Mouse (Mus musculus): ENCODE measurements around the gene Entpd6.

The Entpd6 gene

DNA sequence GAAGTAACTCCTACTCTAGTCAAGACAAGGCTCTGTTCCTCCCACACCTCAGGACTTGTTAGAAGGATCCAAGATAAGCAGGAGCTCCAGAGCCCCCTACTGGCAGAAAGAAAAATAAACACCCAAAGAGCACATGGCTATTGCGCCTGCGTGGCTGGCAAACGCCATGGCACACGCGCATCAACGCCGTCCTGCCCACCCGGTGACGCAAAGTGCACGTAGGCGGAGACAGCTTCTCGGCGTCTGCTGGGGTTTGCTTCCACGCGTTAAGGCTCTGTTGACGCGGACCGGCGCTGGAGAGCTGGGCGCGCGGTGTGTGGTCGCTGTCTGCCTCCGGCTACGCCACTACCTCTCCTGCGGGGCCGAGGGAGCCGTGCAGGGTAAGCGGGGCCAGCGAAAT lies at the start of gene Entpd6:
Gene Entpd6 (plus strand): TSS at position 189 of the 400 bp plus-strand sequence.
- DNase-seq (ENCODE audit: extremely low spot score, low read depth, low spot score): peak; percentile 98

DNA sequence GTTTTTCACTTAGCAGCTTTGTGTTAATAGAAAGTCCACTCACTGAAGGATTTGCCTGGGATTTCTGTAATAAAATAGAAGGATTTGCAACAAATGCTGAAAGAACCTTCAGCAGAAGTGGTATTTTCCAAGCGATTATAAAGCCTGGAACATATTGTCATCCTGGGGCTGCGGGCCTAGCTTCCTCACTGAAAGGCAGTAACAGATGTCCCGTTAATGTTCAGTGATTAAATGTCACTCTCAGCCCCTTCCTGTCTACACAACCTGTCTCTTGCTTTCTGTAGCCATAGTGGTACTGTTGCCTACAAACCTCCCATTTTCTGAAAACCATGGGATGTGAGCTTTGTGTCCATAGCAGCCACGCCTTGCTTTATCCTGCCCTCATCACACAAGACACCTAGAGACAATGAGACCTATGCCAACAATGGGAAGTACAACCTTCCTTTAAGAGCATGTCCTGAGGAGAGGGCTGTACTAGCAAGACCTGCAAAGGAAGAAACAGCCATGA lies 36.6 kb upstream of the Entpd6 start:
- no peak for DNase-seq (ENCODE audit: extremely low spot score, low read depth, low spot score)

DNA sequence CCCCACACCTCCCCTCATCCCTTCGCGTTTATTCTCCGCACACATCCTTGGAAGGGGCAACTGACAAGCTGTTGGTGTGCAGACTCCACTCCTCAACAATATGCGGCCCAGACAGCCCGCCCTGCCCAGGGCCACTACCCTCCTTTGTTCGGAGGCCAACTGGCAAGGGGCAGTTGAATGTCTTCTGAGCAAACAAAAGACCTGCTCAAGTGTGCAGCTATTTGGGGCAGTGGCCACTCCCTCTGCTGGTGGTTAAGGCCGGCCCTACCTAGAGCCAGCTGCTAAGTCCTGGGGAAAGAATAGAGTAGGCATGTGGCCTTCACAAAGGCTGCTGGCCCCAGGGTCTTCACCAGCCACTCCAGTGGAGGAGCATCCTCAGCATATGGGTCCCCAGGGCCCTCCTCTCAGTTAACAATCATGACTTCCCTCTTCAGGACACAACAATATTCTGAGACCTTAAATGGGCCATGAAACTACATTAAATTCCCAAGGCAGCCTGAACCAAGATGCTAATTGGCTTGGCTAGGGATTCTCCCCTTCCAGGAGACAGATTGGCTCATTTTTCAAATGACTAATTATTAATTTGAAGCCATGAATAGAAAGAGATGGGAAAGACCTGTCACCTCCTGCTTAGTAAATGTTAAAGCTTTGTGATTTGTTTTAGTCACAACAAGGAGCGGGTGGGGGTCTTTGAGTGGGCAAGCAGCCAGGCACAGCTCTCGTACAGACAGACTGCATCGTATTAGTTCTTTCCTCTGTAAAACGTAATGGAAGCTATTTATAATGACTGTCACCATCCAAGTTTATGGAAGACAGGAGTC lies 12.9 kb upstream of the Entpd6 start:
- DNase-seq (ENCODE audit: extremely low spot score, low read depth, low spot score): no peak

DNA sequence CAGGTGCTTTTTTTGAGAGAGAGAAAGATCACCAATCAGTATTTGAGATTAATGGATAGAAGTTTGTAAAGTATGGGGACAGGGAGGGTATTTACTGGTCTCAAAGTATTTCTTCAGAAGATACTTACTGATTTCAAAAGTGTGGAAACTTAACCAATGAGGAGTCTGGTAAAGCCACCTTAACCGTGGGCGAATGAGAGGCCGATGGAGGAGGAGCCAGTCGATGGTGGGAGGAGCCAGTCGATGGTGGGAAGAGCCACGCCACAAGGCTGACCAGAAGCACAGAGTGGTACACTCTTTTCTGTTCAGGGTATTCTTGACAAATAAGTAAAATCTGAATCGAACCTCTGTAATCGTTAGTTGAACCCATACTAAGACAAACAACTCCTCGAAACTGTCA lies 11.0 kb upstream of the Entpd6 start:
- no peak for DNase-seq (ENCODE audit: extremely low spot score, low read depth, low spot score)

DNA sequence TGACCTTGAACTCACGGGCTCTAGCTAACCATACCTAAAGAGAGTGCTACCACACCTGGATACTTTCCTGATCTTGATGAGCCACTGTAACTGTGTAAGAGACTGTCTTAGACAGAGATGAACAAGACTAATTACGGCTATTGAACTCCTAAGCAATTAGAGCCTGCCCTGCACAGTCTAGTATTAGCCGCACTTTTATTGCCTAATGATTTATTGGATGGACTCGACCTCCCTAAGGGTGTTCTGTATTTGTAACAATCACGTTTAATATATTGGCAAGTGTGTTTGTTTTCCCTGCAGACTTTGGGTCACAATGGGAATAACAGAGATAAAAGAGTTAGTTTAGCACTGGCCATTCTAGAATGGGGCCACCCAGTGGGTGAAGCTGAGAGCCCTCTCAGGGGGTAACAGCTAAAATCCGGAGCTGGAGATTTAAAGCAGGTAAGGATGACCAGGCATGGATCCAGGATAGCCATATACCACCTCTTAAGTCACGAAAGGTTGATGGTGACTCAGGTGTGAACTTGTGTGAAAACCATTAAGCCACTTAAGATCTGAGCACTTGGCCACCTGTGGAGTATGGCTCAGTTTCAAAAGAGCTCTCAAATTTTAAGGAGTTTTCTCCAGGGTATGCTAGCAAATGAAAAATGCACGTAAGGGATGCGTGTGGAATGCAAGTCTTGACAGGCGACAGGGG lies 8.5 kb upstream of the Entpd6 start:
- DNase-seq (ENCODE audit: extremely low spot score, low read depth, low spot score): no peak

DNA sequence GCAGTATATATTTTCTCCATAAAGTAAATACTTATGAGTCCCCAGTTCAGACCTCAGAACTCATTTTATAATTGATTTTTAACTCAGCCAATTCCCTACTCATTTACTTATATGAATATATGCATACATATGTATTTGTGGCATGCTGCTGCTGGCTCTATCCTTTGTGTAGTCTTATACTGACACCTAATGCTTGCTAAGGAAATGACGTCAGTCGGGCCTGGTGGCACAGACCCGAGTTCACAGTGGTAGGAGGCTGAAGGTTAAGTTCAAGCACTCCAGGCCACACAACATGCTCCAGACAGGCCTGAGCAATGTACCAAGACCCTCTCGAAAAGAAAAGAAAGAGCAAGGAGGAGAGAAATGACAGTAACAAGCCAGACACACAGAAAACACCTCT lies 7.4 kb upstream of the Entpd6 start:
- no peak for DNase-seq (ENCODE audit: extremely low spot score, low read depth, low spot score)

DNA sequence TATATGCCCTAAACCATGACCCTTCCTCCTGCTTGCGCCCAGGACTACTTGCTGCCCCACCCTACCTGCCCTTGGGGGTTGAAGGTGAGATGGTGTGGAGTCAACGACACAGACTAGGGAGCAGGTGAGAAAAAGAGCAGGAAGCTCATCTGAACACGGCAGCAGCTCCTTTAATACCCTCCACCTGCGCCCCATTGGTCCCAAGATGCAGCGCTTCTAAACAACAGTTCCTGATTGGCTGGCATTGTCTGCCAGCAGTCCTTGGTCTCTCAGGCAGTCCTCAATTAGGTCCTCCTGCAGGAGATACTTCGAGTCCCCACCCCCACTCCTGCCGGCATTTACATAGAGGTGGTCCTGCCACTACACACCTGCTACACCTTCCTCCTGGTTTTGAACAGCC lies 3.8 kb upstream of the Entpd6 start:
- DNase-seq (ENCODE audit: extremely low spot score, low read depth, low spot score): no peak

DNA sequence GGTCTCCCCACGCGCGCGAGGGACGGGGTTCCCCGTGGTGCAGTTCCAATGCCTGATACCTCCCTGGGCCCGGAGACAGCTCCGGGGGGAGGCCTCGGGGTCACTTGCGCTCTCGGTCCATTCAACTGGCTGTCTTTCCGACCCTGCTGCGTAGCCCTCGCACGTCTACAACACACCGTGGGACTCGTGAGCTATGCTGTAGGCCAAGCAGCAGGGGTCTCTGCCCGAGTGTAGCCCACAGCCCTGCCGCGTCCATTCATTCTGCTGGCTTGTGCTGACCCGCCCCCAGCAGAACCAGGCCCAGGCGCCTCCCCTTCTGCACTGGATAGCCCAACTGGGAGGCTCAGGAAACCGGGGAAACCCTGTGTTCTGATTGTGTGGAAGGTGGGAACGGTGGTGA lies 441 bp downstream of the Entpd6 start:
- no peak for DNase-seq (ENCODE audit: extremely low spot score, low read depth, low spot score)

DNA sequence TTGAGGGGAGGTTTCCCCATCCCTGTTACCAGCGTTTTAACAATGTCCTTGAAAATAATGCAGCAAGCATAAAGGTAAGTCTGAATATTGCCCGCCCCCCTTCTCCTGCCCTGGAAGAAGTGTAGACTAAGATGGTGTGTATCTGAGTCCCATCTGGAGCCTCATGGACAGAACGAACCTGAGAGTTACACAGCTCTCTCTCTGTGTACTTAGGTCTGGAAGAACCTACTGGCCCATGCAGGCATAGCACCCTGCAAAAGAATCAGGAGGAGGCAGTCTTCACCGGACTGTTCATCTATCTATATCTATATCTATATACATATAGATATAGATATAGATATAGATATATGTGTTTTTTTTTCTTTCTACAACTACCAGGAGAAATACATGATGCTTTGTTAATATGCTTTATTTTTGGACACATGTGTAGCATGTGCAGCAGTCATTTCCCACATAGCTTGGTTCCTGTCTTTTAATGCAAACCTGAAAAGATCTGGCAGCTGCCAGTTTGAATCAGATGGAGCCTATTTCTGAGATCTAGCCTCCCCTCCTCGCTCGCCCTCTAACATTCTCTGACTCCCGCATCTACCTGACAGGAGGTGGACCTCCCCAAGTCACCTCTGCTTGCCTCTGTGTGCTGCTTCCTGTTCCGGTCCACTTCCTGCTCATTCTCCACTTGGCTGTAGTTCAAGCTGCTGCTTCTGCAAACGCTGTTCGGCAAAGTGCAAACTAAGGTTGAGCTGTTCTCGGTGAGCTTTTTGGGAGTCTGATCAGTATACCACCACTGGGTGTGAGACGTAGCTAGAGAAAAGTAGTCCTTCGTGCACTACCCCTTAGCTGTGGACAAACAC lies 1.5 kb downstream of the Entpd6 start:
- DNase-seq (ENCODE audit: extremely low spot score, low read depth, low spot score): no peak

DNA sequence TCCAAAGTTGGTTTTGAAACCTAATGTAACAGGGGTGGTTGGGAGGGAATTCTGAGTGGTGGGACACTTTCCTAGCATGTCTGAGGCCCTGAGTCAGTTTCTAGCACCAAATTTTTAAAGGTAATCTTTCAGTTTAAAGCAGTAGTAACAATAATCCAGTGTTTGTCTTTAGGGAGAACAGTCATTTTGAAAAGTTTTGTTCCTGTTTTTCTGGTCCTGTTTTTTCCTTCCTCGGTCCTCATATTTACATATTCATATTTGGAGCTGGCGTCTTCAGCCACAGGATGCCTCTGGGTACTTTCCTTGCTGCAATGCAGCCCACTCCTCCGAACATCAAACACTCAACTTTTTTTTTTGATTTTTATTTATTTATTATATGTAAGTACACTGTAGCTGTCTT lies 6.2 kb downstream of the Entpd6 start:
- DNase-seq (ENCODE audit: extremely low spot score, low read depth, low spot score): no peak

DNA sequence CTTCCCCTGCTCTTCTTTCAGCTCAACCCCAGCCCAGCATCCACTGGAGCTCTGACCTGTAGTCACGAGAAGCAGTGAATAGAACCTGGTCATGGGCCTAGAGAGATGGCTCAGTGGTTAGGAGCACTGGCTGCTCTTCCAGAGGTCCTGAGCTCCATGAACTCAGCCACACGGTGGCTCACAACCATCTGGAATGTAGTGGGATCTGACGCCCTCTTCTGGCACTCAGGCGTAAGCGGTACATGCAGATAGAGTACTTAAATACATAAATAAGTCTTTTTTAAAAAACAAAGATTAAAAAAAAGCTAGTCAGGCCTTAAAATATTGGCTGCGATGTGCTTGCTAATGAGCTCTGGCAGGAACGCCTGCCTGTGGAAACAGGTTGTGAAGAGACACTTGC lies 12.6 kb downstream of the Entpd6 start:
- DNase-seq (ENCODE audit: extremely low spot score, low read depth, low spot score): no peak

DNA sequence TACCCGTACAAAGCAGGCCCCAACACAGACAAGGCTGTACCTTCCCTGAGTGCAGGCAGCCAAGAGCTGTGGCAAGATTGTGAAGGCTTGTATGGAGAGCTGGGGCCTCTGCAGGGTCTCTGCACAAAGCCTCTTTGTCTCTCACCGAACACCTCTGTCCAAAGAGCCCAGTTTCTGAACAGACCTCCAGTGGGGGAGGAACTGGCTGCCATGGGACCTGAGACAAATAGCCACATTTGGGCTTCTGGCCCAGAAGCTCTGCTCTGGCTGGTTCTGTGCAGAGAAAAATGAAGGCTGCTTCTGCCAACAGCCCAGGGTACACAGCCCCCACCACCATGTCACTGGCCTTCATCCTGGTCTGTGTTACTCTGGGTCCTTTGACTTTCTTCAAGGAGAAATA lies 16.8 kb downstream of the Entpd6 start:
- no peak for DNase-seq (ENCODE audit: extremely low spot score, low read depth, low spot score)

DNA sequence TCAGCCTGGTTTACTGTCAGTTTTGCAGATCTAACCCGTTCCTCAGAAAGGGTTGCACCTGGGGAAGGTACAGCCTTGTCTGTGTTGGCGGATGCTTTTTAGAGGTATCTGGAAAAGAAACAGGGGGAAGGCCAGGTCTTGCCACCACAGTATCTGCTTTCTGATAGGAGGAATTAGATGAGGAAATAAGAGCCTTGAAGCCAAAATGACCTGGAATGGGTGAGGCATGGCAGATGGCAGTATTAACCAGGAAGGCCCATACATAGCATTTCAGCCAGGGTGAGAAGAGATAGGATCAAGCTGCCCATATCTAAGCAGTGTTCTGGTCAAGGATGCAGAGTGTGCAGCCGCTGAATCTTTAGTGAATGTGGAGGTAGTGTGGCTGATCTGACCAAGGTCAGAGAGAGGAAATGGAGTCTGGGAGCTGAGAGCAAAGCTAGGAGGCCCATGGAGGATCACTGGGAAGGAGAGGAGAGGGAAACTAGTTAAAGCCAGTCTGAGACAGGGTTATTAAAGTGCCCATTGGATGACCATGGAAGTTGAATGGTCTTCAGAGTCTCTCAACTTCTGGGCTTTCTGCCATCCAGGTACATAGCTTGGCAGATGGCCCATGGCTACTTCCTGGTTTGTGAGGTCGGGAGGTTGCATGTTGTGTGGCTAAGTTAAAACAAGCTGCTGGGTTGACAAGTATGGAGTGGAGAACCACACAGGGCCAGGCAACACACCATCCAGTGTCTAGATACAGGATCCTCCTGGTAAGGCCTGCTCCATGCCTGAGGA lies 17.4 kb downstream of the Entpd6 start:
- no peak for DNase-seq (ENCODE audit: extremely low spot score, low read depth, low spot score)

DNA sequence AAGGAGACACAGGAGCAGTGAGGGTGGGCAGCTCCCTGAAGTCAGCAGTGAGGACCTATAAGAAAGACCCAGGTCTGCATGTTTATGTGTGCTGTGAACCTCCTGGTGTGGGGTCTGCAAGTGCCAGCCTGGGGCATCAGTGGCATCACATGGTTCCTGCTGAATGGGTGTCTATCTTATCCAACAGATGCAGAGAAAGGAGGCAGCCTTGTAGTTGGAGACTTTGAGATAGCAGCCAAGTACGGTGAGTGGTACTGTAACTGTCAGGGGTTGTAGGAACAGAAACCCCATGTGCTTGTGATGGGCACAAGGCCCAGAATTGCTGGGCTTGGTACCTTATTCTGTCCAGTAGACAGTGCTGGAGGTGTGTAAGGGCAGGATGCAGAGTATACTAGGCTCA lies 19.8 kb downstream of the Entpd6 start:
- DNase-seq (ENCODE audit: extremely low spot score, low read depth, low spot score): no peak

DNA sequence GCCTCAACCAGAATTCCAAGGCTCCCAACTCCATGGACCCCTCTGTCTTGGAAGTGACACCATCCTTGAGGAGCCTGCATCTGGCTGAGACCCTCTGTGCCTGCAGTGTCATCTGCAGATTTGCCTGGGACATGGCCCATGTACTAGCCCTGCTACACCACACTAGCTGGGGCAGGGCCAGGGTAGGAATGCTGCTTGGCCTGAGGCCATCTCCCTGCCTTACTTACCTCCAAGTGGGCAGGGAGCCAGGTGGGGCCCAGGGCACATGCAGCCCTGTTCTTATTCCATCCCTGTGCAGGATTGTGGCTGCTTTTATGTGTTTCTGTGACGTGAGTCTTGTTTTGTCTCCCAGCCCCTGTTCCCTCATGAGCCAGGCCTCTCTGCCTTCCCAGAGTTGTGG lies 21.9 kb downstream of the Entpd6 start:
- no peak for DNase-seq (ENCODE audit: extremely low spot score, low read depth, low spot score)

DNA sequence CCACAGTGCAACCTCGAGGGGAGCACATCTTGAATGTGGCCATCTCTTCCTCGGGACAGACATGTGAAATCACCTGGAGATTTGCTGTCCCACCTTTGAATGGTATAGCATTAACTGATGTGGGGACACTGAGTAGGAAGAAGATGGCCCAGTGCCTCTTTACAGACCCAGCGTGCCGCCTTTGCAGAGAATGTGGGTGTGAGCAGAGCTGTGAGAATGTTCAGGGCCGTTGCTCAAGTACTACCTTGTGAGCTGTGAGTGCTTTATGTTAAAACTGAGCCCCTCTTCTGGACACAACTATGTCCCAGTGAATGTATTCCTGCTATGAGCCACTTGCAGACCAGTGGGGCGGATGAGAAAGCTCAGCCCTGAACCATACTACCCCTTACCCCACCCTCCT lies 22.3 kb downstream of the Entpd6 start:
- no peak for DNase-seq (ENCODE audit: extremely low spot score, low read depth, low spot score)

DNA sequence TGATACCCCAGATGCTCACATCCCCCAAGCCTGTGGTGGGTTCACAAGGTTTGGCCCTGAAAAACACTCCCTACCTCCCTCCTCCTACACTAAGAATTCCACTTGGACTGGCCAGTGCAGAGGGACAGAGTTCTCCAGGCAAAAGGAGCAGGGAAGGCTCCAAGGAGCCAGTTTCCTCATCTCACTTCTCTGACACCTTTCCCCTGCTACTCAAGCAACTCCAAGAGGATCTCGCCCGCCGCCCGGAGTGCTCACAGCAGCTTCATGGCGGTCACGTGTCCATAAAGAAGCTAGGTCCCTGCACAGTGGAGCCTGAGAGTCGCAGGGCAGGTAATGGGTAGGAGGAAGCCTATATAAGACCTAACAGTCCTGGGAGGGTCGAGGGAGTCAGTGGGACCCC lies 23.2 kb downstream of the Entpd6 start:
- no peak for DNase-seq (ENCODE audit: extremely low spot score, low read depth, low spot score)

DNA sequence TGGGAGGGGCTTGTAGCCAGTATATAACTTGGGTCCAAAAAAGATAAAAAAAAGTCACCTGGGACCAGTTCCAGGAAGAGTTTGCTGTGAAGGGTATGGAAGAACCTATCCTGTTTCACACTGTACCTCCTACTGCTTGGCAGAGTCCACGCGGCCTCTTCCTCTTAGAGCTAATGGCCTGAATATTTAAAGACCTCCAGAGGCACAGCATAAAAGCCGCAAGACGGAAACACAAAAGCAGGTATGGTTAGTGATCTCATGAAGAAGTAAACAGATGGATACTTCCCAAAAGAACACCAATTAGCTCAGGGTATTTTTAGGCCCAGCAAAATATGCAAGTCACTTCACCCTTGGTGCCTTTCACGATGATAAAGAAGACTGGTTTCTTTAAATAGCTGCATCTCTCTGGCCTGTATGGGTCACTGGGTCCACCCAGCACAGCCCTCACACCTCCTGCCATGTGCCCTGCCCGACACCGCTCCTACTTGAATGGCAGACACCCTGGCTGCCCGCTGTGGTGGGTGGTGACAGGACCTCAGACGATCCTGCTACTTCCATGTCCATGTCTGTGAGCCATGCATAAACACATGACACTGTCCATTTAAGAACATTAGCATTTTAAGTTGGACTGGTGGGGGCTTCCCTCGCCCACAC lies 23.8 kb downstream of the Entpd6 start:
- DNase-seq (ENCODE audit: extremely low spot score, low read depth, low spot score): no peak

DNA sequence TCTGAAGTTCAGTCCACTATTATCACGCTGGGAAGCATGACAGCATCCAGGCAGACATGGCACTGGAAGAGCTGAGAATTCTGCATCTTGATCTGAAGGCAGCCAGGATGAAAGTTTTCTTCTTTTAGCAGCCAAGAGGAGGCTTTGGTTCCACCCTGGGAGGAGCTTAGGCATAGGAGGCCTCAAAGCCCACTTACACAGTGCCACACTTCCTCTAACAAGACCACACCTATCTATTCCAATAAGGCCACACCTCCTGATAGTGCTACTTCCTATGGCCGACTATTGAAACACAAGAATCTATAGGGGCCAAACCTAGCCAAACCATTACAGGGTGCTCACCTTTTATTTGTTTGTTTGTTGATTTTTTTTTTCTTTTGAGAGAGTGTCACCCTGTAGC lies 34.0 kb downstream of the Entpd6 start:
- DNase-seq (ENCODE audit: extremely low spot score, low read depth, low spot score): no peak

Data from hindlimb bud, embryonic 11.5 days (tissue).